Mouse (Mus musculus) lung, adult 2 months (tissue): ENCODE data around the gene Scn10a.

Source experiments
- CTCF ChIP-seq: fragments of 200-500 bp; IDR thresholded peaks from 2 replicates; pipeline ENCODE4 v1.5.1; 2011; ENCODE audit warnings: mild to moderate bottlenecking, low read length, control low read depth; ENCODE audit not compliant: insufficient read depth
- POLR2A ChIP-seq: fragments of 200-500 bp; IDR thresholded peaks from 2 replicates; pipeline ENCODE4 v1.6.1; 2011; ENCODE audit warnings: low read depth, mild to moderate bottlenecking, control low read depth, low read length, borderline replicate concordance; ENCODE audit errors: extremely low read depth

GRCm38 (mm10) chr9:119604607-119605006 is 114.5 kb downstream of the Scn10a start:
- TF ChIP-seq POLR2A (no peak), CTCF (no peak)
